Mouse (Mus musculus) cerebellum, postnatal 4 days (tissue): ENCODE data around the gene Tiam1.

ENCODE experiments used
- DNase-seq, 2 experiments: peaks; one replicate each; pipeline ENCODE4 v3.0.0; 2022; ENCODE audit warnings: low spot score in 2 of 2, mixed read lengths in 1 of 2

Tiam1 gene

DNA sequence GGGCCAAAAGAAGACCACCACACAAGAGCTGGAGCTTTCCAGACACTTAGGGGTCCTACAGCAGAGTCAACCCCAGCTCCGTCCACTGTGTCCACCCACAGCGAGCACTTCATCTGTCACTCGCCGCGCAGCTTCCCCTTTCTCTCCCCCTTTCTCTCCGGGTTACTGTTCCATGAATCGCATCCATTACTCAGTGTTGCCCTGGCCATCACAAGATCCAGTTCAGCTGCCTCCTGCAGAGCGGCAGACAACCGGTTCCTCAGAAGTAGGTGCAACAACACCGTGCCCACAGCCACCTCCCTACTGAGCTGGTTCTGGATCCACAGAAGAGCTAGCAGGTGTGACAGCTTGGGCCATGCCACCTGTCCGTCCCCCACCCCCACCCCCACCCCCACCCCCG is 184.6 kb downstream of the Tiam1 start:
- no peak for DNase-seq

DNA sequence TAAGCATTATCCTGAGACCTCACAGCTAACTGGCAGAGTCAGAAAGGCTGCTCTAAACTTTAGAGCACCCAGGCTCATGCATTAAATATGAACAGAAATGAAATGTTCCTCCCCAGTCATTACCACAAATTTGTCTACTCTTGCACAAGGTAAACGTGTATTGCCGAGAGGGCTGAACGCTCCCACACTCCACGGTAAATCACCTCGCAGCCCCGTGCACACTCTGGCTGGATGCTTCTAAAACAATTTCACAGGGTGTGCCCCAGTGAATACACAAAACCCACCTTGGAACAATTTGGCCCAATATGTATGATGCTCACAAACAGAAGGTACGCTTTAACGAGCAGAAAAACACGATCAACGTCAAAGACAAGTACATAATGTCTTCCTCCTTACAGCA is 185.5 kb downstream of the Tiam1 start:
- DNase-seq: no peak

DNA sequence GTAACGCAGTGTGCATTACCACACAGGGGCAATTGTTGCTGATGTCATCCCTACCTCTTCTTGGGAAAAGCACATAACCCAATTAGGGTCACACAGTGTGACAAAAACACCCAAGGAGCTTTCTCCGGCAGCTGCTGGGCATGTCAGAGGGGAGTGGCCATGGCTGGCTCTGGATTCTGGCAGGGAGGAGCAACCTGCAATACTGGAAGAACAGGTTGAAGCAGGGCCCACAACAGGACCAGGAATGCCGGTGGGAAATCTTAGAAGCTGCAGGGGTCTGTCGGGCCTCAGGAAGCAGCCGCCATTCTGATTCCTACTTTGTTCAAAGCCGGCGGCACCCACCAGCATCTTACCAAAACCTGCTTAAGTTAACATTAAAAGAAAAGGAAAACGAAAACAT is 189.0 kb downstream of the Tiam1 start:
- DNase-seq: no peak

DNA sequence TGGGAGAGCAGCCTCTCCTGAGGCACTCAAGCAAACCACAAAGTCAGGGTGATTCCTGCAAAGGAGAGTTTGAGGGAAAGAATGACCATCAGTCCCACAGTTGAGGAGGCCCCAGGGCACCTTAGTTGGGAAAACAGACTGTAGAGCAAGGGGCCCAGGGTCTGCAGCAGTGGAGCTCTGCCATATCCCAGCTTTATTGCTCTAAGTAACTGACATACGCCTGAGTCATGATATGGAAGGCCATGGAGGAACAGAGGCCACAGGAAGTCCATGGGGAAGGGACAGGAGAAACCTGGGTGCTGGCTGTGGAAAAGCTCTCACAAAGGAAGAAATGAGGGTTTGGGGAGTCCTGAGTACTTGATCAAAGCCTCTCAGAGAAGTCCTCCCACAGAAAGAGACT is 189.5 kb downstream of the Tiam1 start:
- DNase-seq: no peak

DNA sequence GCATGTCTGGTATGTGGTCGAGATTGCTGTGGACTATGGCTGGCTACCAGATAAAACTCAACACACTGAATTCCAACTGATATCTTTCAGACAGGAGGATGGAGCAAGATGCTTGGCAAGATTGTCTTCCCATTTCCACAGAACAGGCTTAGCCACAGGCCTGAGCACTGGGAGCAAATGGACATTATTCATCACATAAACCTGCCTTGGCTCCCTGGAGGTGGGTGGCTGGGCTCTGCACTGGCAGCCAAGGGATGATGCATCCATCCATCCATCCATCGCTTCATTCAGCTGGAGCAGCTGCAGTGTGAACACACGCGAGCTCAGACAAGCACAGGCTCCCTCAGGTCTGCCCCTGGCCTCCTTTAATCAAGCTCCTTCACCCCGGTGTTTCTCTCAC is 190.7 kb downstream of the Tiam1 start:
- no peak for DNase-seq

DNA sequence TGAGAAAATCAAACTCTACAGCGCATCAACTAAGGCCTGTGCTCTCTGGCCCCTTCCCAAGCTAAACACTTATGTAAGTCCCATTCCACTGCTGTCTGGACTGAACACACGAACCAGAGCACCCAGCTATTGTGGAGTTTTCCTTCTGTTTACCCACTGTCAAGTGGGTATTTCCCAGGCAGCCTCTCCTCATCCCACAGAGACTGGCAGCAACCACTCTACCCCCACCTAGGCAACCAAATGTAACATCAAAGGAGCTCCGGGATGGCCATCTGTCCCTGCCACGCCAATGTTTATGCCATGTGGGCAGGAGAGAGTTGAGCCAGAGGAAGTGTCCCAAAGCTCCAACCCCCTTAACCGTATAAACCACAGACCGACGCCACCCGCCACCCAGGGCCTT is 192.8 kb downstream of the Tiam1 start:
- peak in 1 of 2 experiments; percentile 51 for DNase-seq

DNA sequence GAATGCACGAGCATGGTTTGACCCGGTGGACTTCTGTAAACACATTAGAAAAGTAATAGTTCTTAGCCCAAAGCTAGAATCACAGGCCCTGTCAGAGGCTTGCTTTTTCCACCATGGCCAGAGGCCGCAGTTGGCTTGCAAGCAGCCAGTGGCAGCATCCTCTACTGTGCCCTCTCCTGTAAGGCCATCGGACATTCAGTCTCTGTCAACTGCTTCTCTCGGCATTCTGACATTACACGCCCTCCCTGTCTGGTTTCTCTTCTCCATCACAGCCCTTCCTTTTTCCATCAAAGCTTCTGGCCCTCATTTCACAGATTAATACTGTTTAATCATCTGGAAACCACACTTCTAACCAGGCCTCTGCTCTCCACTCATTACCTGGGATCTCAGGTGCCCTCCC is 193.3 kb downstream of the Tiam1 start:
- no peak for DNase-seq

DNA sequence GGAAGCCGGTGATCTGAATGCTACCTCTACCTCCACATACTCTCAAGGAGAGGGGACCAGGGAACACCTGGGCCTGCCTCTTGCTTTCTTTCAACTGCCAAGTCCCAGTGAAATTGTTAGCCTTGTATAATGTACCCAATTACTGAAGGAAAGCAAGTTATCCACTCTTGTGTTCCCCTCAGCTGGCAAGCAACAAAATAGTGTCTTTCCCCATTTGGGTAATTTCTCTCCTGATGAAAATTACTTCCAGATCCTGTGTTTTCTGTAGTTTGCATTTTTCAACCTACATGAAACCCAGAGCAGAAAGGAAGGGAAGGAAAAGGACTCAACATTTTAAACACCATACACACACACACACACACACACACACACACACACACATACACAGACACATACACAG is 195.5 kb downstream of the Tiam1 start:
- no peak for DNase-seq

DNA sequence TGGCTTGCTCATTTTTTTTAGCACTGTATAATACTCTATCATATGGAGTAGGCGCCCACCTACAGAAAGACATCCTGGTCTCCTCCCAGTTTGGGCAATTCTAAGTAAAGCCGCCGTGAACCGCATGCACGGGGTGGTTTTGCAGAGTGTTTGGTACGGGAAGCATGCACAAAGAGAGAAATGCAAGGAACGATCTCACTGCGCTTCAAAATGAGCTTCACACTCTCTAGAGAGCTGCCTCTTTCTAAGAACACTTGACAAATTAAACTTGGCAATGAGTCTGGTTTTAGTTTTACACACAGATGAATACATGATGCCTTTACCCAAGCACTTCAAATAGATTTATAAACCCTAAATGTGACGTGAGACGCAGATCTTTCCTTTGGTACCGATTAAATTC is 196.8 kb downstream of the Tiam1 start:
- DNase-seq: no peak

DNA sequence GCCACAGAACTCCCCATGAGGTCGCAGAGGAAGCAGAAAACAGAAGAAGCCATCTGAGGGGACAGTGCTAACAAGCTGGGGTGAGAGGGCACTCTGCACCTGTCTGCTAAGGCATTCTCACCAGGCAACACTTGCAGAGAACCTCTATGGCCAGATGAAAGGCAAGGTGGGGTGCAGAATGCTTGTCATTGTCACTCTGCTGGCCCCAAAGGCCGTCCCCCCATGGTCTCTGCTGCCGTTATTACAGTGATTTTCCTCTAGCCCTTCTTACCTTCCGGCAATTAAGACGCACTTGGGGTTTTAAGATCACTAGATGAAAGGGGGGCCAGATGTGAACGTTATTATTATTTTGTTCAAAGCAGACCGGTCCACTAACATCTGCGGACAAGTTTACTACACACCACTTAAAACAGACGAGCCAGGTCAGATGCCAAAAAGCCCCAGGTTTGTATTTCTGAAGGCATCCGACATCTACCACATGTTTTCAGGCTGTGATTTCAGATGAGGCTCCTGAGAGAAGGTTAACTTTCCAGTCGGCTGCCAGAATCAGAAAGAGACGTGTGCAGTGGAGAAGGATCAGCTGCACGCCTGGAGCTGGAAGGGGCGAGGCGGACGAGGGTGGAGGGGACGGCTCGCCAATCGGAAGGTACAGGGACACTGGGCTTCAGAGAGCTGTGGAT is 198.8 kb downstream of the Tiam1 start:
- DNase-seq: no peak

DNA sequence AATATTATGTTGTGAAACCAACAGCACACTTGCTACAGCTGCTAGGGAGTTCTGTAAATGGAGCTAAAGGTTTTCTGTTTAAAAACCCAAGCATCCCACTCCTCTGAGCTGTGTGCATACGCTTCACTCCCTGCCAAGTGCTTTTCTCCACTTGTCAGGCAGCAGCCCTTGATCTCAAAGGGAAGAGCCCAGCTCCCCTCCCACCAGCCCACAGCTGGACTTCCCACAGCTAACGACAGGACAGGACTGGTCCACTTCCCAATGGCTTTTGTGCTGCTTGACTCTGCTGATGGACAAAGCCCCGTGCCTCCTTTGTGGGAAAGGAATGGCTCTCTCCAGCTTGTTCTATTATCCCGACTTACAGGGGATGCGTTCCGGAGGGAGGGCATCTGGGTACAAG is 199.5 kb downstream of the Tiam1 start:
- no peak for DNase-seq

DNA sequence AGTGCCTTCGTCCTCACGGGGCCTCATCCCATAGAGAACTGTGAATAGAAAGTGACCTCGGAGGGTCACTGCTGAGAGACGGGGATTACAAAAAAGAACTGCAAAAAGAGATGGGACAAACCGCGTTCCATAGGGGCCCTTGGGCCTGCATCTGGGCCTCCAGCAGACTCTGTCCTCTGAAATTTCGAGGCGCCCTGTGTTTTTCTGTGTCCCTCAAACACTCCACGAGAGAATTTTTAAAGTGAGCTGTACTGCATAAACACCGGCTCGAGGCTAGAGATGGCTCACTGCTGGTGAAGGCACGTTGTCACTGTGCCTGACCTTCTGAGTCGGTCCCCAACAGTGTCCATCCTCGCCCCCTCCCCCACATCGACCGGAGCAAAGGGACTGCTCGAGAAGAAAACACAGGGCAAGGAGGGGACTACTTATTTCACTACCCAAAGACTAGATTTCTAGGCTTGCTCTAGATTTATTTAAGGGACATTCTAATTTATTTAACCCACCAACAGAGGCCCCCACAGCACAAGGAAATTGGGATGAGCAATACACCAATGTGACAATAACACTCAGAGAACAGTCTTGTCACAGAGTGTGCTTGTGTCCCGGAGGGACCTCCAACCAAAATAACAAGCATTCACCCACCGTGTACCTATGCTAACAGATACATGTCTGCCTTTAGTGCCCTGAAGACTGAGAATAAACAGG is 200.2 kb downstream of the Tiam1 start:
- no peak for DNase-seq

DNA sequence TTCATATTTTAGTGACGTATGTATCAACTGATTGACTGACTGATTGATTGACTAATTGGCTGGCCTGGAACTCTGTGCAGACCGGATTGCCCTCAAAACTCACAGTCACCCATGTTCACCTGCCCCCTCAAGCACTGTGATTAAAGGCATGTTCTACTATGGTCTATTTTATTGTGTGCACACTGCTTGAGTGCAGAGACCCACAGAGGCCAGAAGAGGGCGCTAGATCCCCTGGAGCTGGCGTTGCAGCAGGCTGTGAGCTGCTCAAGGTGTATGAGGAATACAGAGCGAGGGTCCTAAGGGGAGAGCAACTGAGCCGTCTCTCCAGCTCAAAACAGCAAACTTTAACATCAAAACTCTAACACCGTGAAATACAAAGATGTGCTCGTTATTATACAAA is 202.9 kb downstream of the Tiam1 start:
- DNase-seq: no peak

DNA sequence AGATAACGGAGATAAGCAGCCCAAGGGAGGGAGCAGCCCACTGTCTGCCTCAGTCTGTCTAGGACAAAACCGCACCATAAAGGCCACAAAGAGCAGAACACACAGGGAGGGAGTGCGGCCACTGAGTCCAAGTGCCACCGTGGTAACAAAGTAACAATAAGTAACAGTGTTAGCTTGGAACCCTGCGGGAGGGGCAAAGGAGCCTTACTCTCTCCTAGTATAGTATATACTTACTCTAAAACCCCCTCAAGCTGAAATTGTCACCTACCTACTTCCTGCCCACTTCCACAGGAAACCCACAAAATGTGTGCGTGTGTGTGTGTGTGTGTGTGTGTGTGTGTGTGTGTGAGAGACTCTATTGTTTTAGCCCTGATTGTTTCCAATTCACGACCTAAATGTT is 205.3 kb downstream of the Tiam1 start:
- no peak for DNase-seq

DNA sequence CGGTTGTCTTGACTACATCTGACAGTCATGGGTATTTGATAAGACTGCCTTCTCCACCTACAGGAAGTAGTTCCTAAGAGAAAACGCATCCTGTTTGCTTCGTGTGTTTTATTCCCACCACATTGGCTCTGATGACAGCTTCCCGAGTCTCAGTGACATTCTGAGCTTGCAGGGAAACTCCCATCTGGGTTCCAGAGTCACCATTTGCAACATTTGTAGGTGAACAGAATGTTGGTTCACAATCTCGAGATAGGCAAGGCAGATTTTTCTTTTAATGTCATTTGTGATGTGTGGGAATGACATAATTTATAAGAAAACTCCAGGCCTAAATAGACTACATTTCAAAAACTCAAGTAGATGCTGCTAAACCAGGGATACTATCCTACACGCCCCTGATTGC is 207.0 kb downstream of the Tiam1 start:
- DNase-seq: no peak

DNA sequence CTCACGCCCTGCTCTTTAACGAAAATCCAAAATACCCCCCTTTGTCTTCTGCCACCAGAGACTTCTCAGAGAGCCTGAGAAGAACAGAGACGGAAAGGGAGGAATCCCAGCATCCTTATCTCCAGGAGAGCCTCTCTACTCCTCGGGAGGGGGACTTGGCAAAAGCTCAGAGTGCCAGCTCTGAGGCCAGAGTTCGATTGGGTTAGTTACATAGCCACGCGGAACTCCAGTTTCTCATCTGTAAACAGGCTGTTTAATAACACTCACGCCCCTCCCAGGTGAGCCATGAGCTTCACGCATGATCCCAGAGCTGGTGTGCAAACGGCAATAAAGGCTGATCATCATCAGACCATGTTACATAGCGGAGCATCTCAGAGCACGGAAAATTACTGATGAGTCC is 208.2 kb downstream of the Tiam1 start:
- DNase-seq: no peak

DNA sequence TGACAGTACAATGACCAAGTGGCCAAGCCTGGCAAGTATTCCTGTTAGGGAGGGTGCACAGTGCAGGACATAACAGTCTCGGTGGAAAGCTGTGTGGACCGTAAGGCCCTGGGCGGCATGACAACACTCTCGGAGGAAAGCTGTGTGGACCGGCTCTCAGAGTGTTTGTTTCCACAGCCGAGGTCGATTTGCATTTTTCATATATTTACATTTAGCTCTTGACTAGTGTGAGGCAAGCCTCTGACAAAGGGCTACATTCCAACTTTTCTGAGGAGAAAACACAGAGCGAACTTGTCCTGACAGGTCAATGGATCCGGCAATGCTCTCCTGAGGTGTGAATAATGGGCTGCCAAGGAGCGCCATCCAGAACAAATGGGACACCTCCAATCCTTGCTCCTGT is 209.0 kb downstream of the Tiam1 start:
- no peak for DNase-seq

DNA sequence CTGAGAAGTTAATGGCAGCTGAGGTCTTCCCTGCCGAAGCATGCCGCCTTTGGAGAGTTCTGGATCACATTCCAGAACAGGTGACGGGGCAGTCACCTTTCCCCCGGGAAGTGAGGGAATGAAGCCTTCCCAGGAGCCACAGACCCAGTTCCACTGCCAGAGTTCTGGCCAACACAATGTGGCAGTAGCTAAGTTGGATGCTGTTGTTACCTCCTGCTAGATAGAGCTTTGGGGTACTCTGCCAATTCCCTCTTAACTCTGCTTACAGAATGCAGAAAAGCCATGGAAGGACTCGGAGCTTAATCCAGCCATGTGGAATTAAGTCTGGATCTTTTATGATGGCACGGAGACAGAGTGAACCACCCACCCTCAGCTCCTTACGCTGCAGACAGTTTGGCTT is 209.6 kb downstream of the Tiam1 start:
- no peak for DNase-seq

DNA sequence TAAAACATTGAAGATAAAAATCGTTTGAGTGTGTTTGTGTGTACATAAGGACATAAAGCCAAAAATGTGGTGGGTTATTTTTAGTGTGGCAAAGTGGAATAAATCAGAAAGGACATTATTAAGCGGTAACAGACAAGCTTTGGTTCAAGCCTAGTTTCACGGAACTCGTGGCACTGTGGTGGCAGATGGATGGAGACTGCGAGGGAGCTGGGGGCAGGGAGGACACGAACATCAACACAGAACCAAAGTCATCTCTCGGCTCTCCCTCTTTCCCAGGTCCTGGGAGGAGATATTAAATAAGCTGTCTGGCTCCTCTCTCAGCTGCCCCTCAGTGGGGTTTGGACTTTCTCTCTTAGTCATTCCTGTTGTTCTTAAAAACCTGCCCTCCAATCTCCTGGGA is 215.0 kb downstream of the Tiam1 start:
- DNase-seq: no peak

DNA sequence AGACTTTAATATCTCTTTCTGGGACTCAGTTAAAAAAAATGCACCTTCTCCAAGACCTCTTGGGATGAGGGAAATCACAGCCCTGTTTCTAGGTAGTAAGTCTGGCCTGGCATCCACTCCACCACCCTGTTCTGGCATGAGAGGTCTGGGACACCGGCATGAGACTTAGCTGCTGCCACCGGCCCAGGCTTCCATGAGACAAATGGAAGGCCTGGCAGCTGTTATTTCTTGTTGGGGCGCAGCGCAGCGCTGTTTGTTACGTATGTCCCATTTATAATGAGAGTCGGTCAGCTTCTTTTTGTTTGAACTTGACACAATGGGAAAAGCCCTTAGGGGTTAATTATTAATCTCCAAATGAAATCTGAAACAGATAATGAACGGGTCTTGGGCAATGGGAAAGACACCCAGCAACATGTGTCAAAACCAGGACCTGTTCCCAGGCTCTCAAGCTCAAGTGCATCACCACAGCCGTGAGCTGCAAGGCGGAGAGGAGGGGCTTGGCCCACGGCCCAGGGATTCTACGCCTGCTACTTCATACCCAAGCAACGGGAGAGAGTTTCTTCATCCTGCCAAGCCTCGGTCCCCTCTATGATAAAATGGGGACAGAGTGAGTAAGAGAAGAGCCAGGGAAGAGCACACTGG is 219.2 kb downstream of the Tiam1 start:
- peak in 1 of 2 experiments; percentile 57 for DNase-seq

DNA sequence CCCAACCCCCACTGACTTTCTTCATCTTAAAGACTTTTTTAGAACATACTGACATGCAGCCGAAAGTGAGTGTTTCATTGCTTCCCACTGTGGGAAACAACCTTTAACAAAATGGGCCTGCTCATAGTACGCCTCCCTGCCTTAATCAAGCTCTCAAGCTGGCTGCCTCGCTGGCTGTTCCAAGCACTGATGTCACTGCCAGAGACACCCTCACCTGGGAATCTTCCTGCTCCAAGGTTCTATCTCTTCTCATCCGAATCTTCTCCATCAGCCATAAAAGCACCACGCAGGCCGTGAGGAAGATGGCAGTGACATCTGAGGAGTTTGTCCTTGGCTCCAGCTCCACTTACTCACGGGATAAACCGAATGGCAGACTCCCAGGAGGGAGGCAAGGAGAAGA is 220.3 kb downstream of the Tiam1 start:
- DNase-seq: no peak

DNA sequence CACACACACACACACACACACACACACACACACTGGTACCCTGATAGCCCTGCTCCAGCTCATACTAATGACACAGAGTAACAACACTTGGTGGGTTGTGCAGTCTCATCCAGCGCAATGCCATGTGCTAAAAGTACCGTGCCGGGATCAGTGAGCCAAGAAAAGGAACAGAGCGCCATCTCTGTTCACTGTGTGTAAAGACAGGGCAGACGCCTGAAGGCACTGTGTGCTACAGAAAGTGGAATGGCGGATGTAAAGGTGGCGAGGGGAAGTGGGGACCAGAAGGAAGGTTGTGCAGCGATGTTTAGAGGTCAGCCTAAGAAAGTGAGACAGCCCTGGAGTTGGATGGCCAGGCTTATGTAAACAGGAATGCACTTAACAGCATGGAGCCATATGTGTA is 221.1 kb downstream of the Tiam1 start:
- no peak for DNase-seq

DNA sequence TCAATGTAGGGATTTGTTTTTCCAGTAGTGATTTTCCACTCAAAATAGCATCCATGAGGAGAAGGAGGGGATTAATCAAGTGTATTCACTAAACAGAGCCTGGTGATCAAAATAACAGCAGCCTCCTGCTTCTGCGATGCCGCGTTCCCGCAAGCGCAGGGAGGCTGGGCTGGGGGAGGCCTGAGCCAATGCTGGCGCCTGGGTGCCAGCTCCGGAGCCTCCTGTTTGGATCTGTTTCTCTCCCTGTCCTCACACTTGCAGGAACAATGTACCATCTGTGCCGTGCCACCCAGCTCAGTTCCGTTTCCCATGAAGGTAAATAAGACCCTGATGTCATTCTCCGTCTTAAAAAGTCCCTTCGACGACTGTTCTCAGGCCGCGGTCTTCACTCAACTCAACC is 222.2 kb downstream of the Tiam1 start:
- no peak for DNase-seq
